Mouse (Mus musculus) cortical plate, adult 2 months (tissue): Measurements from ENCODE around the gene Cdip1.

Experiments
- CTCF ChIP-seq: fragments of 200-500 bp; IDR thresholded peaks from 2 replicates; pipeline ENCODE4 v1.5.1; 2011; ENCODE audit warnings: mild to moderate bottlenecking, control low read depth, low read length; ENCODE audit not compliant: insufficient read depth; ENCODE audit errors: extremely low read depth
- POLR2A ChIP-seq: fragments of 200-500 bp; IDR thresholded peaks from 2 replicates; pipeline ENCODE4 v1.6.1; 2011; ENCODE audit warnings: mild to moderate bottlenecking, low read length, control low read depth; ENCODE audit not compliant: insufficient read depth; ENCODE audit errors: extremely low read depth

GRCm38 (mm10) chr16:4762437-4762836 is 27.7 kb downstream of the Cdip1 start:
- TF ChIP-seq CTCF: no peak
- TF ChIP-seq POLR2A: no peak
